Comparison of ENCODE assay signal across 22 mouse cellular contexts in the genomic region with DNA sequence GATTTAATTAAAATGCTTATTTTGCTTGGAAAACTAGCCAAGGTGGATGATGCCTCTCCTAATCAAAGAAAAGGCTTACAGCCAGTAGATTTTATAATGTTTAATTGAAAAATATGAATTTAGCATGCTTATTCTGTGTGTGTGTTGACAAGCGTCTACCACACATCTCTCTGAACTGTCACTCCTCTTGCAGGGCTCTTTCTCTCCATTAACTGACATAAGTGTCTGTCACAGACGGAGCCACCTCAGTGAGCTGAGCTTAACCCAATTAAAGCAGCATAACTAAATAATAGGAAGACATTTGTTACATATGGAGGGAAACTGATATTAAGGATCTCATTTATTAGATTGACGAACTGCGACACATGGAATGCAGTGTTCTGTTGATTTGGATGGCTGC.
"Had no signal": no experiment of that assay in that cellular context is flagged by ENCODE, and none has a peak within 500 bp of the region (broad histone marks: within the 10 kb centered on the region; RNA-seq: fewer than 3 reads in every experiment).

No protein-coding gene starts in this region.

- H3K4me3 ChIP-seq: liver, embryonic 15.5 days; lung, embryonic 15.5 days; midbrain, embryonic 10.5 days; midbrain, embryonic 12.5 days; myocyte; neural tube, embryonic 13.5 days; neural tube, embryonic 15.5 days had no signal

- DNase-seq: liver, postnatal 0 days; lung, adult 2 months; lung, postnatal 14 days; lung, postnatal 36 days; midbrain, embryonic 14.5 days; right cerebral cortex, adult 18-20 months; right cerebral cortex, postnatal 25 days; right cerebral cortex, postnatal 4 days; spleen, adult 18-20 months; thymus, adult 18-20 months; thymus, postnatal 14 days; thymus, postnatal 36 days had no signal

- H3K27me3 ChIP-seq: liver, embryonic 15.5 days; lung, embryonic 15.5 days; midbrain, embryonic 12.5 days; neural tube, embryonic 13.5 days; neural tube, embryonic 15.5 days had no signal

- H3K36me3 ChIP-seq: liver, embryonic 15.5 days; lung, embryonic 15.5 days; midbrain, embryonic 10.5 days; midbrain, embryonic 12.5 days; neural tube, embryonic 13.5 days; neural tube, embryonic 15.5 days had no signal

- H3K4me2 ChIP-seq: liver, embryonic 15.5 days; lung, embryonic 15.5 days; midbrain, embryonic 12.5 days; neural tube, embryonic 13.5 days; neural tube, embryonic 15.5 days had no signal

- H3K9me3 ChIP-seq: liver, embryonic 15.5 days; lung, embryonic 15.5 days; midbrain, embryonic 10.5 days; midbrain, embryonic 12.5 days; neural tube, embryonic 13.5 days; neural tube, embryonic 15.5 days had no signal

- H3K4me1 ChIP-seq: liver, embryonic 15.5 days; lung, embryonic 15.5 days; midbrain, embryonic 10.5 days; midbrain, embryonic 12.5 days; neural tube, embryonic 13.5 days; neural tube, embryonic 15.5 days had no signal

- ATAC-seq: liver, postnatal 0 days; lung, postnatal 0 days; midbrain, embryonic 16.5 days had no signal

- H3K27ac ChIP-seq: liver, embryonic 15.5 days; lung, embryonic 15.5 days; macrophage; midbrain, embryonic 10.5 days; midbrain, embryonic 12.5 days; neural tube, embryonic 13.5 days; neural tube, embryonic 15.5 days had no signal

- H3K9ac ChIP-seq: liver, embryonic 15.5 days; liver, postnatal 0 days; lung, embryonic 15.5 days; midbrain, embryonic 12.5 days; neural tube, embryonic 13.5 days; neural tube, embryonic 15.5 days had no signal
